Mouse (Mus musculus) B cell, adult 2 months (primary cell): ENCODE measurements around the gene Lax1.

Source experiments
- DNase-seq, 2 experiments: peaks; one replicate each; pipeline ENCODE4 v3.0.0; 2022

The Lax1 gene

GRCm38 (mm10) chr1:133689897-133690296, at the start of gene Lax1:
Lax1 (minus strand) TSS chr1:133690108.
- peak; percentile 76 to 77 for DNase-seq

- no peak for DNase-seq
Observed at GRCm38 (mm10) chr1:133736664-133737063, 46.8 kb upstream of the Lax1 start.

- peak in 1 of 2 experiments; percentile 7 for DNase-seq
Observed at GRCm38 (mm10) chr1:133735995-133736652, 46.2 kb upstream of the Lax1 start.

GRCm38 (mm10) chr1:133732814-133733213, 42.9 kb upstream of the Lax1 start:
- no peak for DNase-seq

- DNase-seq: no peak
Observed at GRCm38 (mm10) chr1:133728339-133728738, 38.4 kb upstream of the Lax1 start.

GRCm38 (mm10) chr1:133720342-133720741, 30.4 kb upstream of the Lax1 start:
- no peak for DNase-seq

- no peak for DNase-seq
Observed at GRCm38 (mm10) chr1:133718786-133719185, 28.9 kb upstream of the Lax1 start.

GRCm38 (mm10) chr1:133718296-133718695, 28.4 kb upstream of the Lax1 start:
- DNase-seq: no peak

GRCm38 (mm10) chr1:133716464-133716863, 26.6 kb upstream of the Lax1 start:
- DNase-seq: peak; percentile 90 to 91

- DNase-seq: no peak
Observed at GRCm38 (mm10) chr1:133715191-133715590, 25.3 kb upstream of the Lax1 start.

- DNase-seq: no peak
Observed at GRCm38 (mm10) chr1:133713009-133713370, 23.1 kb upstream of the Lax1 start.

GRCm38 (mm10) chr1:133712288-133713008, 22.5 kb upstream of the Lax1 start:
- no peak for DNase-seq

GRCm38 (mm10) chr1:133711376-133711775, 21.5 kb upstream of the Lax1 start:
- DNase-seq: no peak

- DNase-seq: peak in 1 of 2 experiments; percentile 16
Observed at GRCm38 (mm10) chr1:133710895-133711294, 21.0 kb upstream of the Lax1 start.

- DNase-seq: no peak
Observed at GRCm38 (mm10) chr1:133709292-133709691, 19.4 kb upstream of the Lax1 start.

GRCm38 (mm10) chr1:133701824-133702223, 11.9 kb upstream of the Lax1 start:
- peak; percentile 45 to 58 for DNase-seq

GRCm38 (mm10) chr1:133697935-133698620, 8.2 kb upstream of the Lax1 start:
- peak; percentile 39 to 52 for DNase-seq

- no peak for DNase-seq
Observed at GRCm38 (mm10) chr1:133695901-133696300, 6.0 kb upstream of the Lax1 start.

GRCm38 (mm10) chr1:133694876-133695275, 5.0 kb upstream of the Lax1 start:
- peak; percentile 79 to 85 for DNase-seq

GRCm38 (mm10) chr1:133694301-133694700, 4.4 kb upstream of the Lax1 start:
- DNase-seq: no peak

GRCm38 (mm10) chr1:133693536-133694114, 3.7 kb upstream of the Lax1 start:
- no peak for DNase-seq

GRCm38 (mm10) chr1:133692195-133692594, 2.3 kb upstream of the Lax1 start:
- DNase-seq: no peak

GRCm38 (mm10) chr1:133691046-133691445, 1.1 kb upstream of the Lax1 start:
- no peak for DNase-seq

- DNase-seq: no peak
Observed at GRCm38 (mm10) chr1:133688301-133688700, 1.6 kb downstream of the Lax1 start.
